Mouse (Mus musculus) intestine, postnatal 0 days (tissue): ENCODE results near the gene Nt5c3. TPM values are rescaled to one million over a fixed set of nuclear protein-coding genes. Genes with fewer than 3 reads are reported as not detected.

ENCODE experiments used
- ATAC-seq: fragments of 200-750 bp; cut with Nextera tagmentation; 2 replicates; pipeline ENCODE4 v1.8.0; 2017; ENCODE audit warnings: mild to moderate bottlenecking, moderate TSS enrichment, moderate library complexity
- H3K27ac ChIP-seq: fragments of 300-500 bp; sonication (generic); 2 replicates; pipeline ENCODE4 v1.5.1; 2014; ENCODE audit warnings: mild to moderate bottlenecking, low read depth, low read length, moderate library complexity
- H3K27me3 ChIP-seq: fragments of 300-500 bp; sonication (generic); replicated peaks from 2 replicates; pipeline ENCODE4 v1.6.1; 2014; ENCODE audit warnings: low read length, mixed read lengths; ENCODE audit not compliant: control insufficient read depth, insufficient read depth
- H3K36me3 ChIP-seq: fragments of 300-500 bp; sonication (generic); 2 replicates; pipeline ENCODE4 v1.6.1; 2014; ENCODE audit warnings: mild to moderate bottlenecking, moderate library complexity; ENCODE audit not compliant: control insufficient read depth, insufficient read depth
- H3K4me1 ChIP-seq: fragments of 300-500 bp; sonication (generic); replicated peaks from 2 replicates; pipeline ENCODE4 v1.6.1; 2014; ENCODE audit warnings: antibody characterized with exemption, low read length, mixed read lengths; ENCODE audit not compliant: control insufficient read depth, insufficient read depth
- H3K4me2 ChIP-seq: fragments of 300-500 bp; sonication (generic); replicated peaks from 2 replicates; pipeline ENCODE4 v1.6.1; 2014; ENCODE audit warnings: low read depth, mild to moderate bottlenecking, moderate library complexity
- H3K4me3 ChIP-seq: fragments of 300-500 bp; sonication (generic); 2 replicates; pipeline ENCODE4 v1.5.1; 2014; ENCODE audit warnings: low read depth, low read length
- H3K9ac ChIP-seq: fragments of 300-500 bp; sonication (generic); 2 replicates; pipeline ENCODE4 v1.6.1; 2014; ENCODE audit warnings: mild to moderate bottlenecking, low read depth, low read length
- H3K9me3 ChIP-seq: fragments of 300-500 bp; sonication (generic); 2 replicates; pipeline ENCODE4 v1.6.1; 2016; ENCODE audit warnings: mixed run types; ENCODE audit not compliant: control insufficient read depth
- CTCF ChIP-seq: sonication (generic); IDR thresholded peaks from 2 replicates; pipeline ENCODE4 v1.5.1; 2016; ENCODE audit warnings: low read depth, mild to moderate bottlenecking, control low read depth, antibody characterized with exemption, moderate library complexity
- WGBS: fragments of 180-500 bp; shearing (Covaris S2); extraction: QIAGEN DNeasy Blood & Tissue Kit; methylation state at CpG from one replicate; pipeline ENCODE4 v1.1.7; 2014; 5-methylcytosine and 5-hydroxymethylcytosine counted together
- polyA plus RNA-seq: library from polyadenylated mRNA; unstranded; fragments of >200 nt; fragmentation: Nextera tagmentation; extraction: Ambion mirVana; gene quantifications from 2 replicates; pipeline ENCODE4 v1.2.1, GENCODE M21; 2015

Gene Nt5c3
- polyA plus RNA-seq, 1 experiment from 2014 or later, result 43.6 TPM

DNA sequence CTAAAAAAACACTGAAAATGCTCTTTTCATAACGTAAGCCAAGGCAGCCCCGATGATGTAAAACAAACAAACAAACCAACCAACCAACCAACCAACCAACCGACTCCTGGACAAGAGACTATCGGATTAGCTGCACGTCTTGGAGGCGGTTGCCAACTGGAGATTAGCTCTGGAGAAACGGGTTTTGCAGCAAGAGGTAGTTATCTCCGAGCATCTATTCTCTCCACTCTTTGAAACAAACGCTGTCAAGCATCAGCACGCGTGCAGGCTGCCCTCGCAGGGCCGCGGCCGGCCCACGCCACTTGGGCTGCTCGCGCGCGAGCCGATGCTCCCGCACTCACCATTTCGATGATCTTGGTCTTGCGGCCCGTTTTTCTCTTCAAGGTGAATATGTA is 404 bp downstream of the Nt5c3 start:
- H3K9me3 ChIP-seq, result no peaks in the 10 kb centered on the region
- peak overlapping the region; percentile 70 for H3K27ac ChIP-seq
- peaks cover 4% of the 10 kb centered on the region; the same call in 1 of the 2 replicates for H3K4me1 ChIP-seq
- no peak for ATAC-seq
- under 1% methylated on average over 25 of the region's 25 CpGs for WGBS
- peak overlapping the region; percentile 49 for H3K9ac ChIP-seq
- H3K4me2 ChIP-seq, result peak overlapping the region; percentile 68
- no peak for TF ChIP-seq CTCF
- peak overlapping the region; percentile 58 for H3K4me3 ChIP-seq
- H3K36me3 ChIP-seq, result no peaks in the 10 kb centered on the region
- no peaks in the 10 kb centered on the region for H3K27me3 ChIP-seq

- no peak for TF ChIP-seq CTCF
- 39% methylated on average over 12 of the region's 12 CpGs for WGBS
- H3K4me3 ChIP-seq, result no peak overlapping the region
Observed at GRCm38 (mm10) chr6:56920222-56921092, 3.3 kb downstream of the Nt5c3 start.

GRCm38 (mm10) chr6:56919330-56920044 is 4.2 kb downstream of the Nt5c3 start:
- no peak for TF ChIP-seq CTCF
- Histone ChIP-seq H3K4me2 (no peak overlapping the region), H3K36me3 (no peaks in the 10 kb centered on the region), H3K4me1 (peaks cover 4% of the 10 kb centered on the region; the same call in 1 of the 2 replicates), H3K4me3 (no peak overlapping the region), H3K9ac (no peak overlapping the region), H3K9me3 (no peaks in the 10 kb centered on the region), H3K27me3 (no peaks in the 10 kb centered on the region), H3K27ac (no peak overlapping the region)
- no peak for ATAC-seq
- 49% methylated on average over 7 of the region's 7 CpGs for WGBS

More at GRCm38 (mm10) chr6:56920222-56921092, 3.3 kb downstream of the Nt5c3 start:
- no peak for ATAC-seq
- H3K36me3 ChIP-seq, result no peaks in the 10 kb centered on the region
- H3K27ac ChIP-seq, result no peak overlapping the region
- H3K4me2 ChIP-seq, result peak overlapping the region; percentile 18; the same call in 1 of the 2 replicates
- H3K27me3 ChIP-seq, result no peaks in the 10 kb centered on the region
- no peak overlapping the region for H3K9ac ChIP-seq
- H3K4me1 ChIP-seq, result peaks cover 4% of the 10 kb centered on the region; the same call in 1 of the 2 replicates
- H3K9me3 ChIP-seq, result no peaks in the 10 kb centered on the region

DNA sequence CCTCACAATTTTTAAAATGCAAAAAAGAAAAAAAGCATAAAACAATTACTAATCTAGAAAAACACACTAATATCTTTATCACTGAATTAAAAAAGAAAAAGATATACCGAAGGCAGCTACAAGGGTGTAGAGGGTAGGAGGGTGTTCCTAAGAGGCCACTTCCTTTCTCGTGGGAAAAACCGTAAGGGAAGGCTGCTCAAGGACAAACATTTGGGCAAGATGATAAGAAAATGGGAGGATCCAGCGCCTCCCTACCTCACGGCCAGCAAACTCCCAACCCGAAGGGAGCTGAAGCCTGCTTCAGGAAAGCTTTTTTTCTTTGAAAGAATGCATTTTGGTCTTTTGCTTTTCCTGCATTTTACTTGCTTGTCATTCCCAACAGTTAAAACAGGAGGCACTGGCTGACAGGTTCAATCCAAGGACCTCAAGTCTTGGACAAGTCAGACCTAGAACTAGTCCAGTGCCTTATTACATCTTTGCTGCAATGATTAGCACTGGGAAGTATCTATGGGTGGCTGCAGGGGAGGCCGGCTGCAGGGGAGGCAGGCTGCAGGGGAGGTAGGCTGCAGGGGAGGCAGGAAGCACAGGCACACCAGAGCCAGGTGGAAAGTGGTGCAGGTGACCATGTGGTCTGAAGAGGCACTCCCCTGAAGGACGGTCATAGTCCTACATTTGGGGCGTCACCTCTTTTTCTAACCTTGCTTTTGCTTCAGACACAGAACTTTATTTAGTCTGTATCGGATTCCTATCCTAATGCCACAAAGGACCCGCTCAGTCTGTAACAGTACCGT is 6.0 kb downstream of the Nt5c3 start:
- Histone ChIP-seq H3K9me3 (no peaks in the 10 kb centered on the region), H3K27me3 (no peaks in the 10 kb centered on the region), H3K4me2 (peak overlapping the region; percentile 53), H3K4me3 (no peak overlapping the region), H3K9ac (no peak overlapping the region), H3K36me3 (no peaks in the 10 kb centered on the region), H3K27ac (peak overlapping the region; percentile 24; the same call in 1 of the 2 replicates), H3K4me1 (peaks cover 15% of the 10 kb centered on the region)
- ATAC-seq, result peak; percentile 77
- WGBS, result 29% methylated on average over 12 of the region's 12 CpGs
- TF ChIP-seq CTCF, result no peak

DNA sequence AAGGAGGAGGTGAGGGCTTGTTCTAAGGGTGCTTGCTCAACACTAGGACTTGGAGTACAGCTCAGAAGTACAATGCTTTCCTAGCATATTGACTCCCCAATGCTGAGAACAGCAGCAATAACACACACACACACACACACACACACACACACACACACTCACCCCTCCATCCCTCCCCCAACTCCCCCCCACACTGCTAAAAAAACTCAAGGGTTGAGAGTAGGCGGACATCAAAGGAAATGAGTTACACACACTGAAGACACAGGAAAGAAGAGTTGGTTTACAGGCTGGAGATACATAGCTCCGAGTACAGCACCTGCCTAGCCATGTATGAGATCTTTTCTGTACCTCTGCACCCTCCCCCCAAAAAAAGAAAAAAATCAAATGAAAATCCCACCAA is 7.5 kb downstream of the Nt5c3 start:
- no peak for ATAC-seq
- H3K27ac ChIP-seq, result no peak overlapping the region
- no peaks in the 10 kb centered on the region for H3K36me3 ChIP-seq
- TF ChIP-seq CTCF, result no peak
- no peak overlapping the region for H3K9ac ChIP-seq
- H3K9me3 ChIP-seq, result no peaks in the 10 kb centered on the region
- no peaks in the 10 kb centered on the region for H3K27me3 ChIP-seq
- 81% methylated on average over 2 of the region's 2 CpGs for WGBS
- H3K4me2 ChIP-seq, result no peak overlapping the region
- H3K4me3 ChIP-seq, result no peak overlapping the region
- H3K4me1 ChIP-seq, result peaks cover 15% of the 10 kb centered on the region
